Mouse (Mus musculus): ENCODE data around the gene Arsb. TPM values are rescaled to one million over a fixed set of nuclear protein-coding genes. Genes with fewer than 3 reads are reported as not detected.
"Not testable (repeated sequence)": the region's sequence is repeated elsewhere in the genome, so short reads cannot be mapped to it uniquely, and the experiment has no call there.

Gene Arsb
- total and polyA plus RNA-seq, 2 experiments: 7.3 to 19.1 TPM

DNA sequence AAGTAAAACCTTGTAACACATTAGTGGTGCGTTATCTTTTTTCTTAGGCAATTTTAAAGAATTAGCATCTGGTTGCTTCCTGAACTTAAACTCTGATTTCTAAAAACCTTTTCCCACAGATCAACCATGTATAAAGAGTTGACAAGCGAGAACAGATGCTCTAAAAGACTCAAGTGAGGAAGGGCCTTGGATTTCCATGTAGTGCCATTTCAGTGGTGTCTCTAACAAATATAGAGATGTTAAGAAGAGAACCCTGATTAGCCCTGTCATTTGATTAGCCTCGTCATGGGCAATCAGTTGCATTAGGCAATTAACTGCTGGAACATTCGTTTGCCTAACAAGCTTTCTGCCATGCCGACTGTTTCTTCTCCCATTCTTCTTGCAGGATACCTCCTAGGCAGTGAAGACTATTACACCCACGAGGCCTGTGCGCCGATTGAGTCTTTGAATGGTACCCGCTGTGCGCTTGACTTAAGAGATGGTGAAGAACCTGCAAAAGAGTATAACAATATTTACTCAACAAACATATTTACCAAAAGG is 22.3 kb downstream of the Arsb start:
- Histone ChIP-seq H3K4me3 (ENCODE audit: insufficient read depth, low read depth, low read length) (no peak overlapping the region), H3K36me3 (ENCODE audit: control insufficient read depth, insufficient read depth, low read length) (peaks cover 8% of the 10 kb centered on the region), H3K27me3 (ENCODE audit: control insufficient read depth, insufficient read depth, low read length) (no peaks in the 10 kb centered on the region), H3K27ac (replicated peaks; ENCODE audit: insufficient read depth, low read depth, low read length) (no peak overlapping the region), H3K9ac (ENCODE audit: low read depth, low read length) (no peak overlapping the region), H3K79me2 (ENCODE audit: control insufficient read depth, insufficient read depth, low read length) (no peaks in the 10 kb centered on the region), H3K4me1 (ENCODE audit: control insufficient read depth, insufficient read depth, low read length) (no peaks in the 10 kb centered on the region)
- WGBS: 85% methylated on average over 10 of the region's 10 CpGs
- TF ChIP-seq POLR2A (IDR thresholded peaks at IDR 0.05; ENCODE audit: extremely low read depth, insufficient read depth, low read length) (no peak), CTCF (IDR thresholded peaks at IDR 0.05; ENCODE audit: low read depth, low read length) (no peak)
- no peak for DNase-seq (ENCODE audit: extremely low read depth, low read depth, low spot score)

- no peaks in the 10 kb centered on the region for H3K79me2 ChIP-seq (ENCODE audit: control insufficient read depth, insufficient read depth, low read length)
- no peak overlapping the region for H3K9ac ChIP-seq (ENCODE audit: low read depth, low read length)
- 78% methylated on average over 5 of the region's 5 CpGs for WGBS
- H3K4me3 ChIP-seq (ENCODE audit: insufficient read depth, low read depth, low read length): no peak overlapping the region
- H3K27ac ChIP-seq (replicated peaks; ENCODE audit: insufficient read depth, low read depth, low read length): no peak overlapping the region
- H3K4me1 ChIP-seq (ENCODE audit: control insufficient read depth, insufficient read depth, low read length): no peaks in the 10 kb centered on the region
- H3K36me3 ChIP-seq (ENCODE audit: control insufficient read depth, insufficient read depth, low read length): peaks cover 8% of the 10 kb centered on the region
- DNase-seq (ENCODE audit: extremely low read depth, low read depth, low spot score): no peak
- H3K27me3 ChIP-seq (ENCODE audit: control insufficient read depth, insufficient read depth, low read length): no peaks in the 10 kb centered on the region
- TF ChIP-seq POLR2A (IDR thresholded peaks at IDR 0.05; ENCODE audit: extremely low read depth, insufficient read depth, low read length): no peak
- TF ChIP-seq CTCF (IDR thresholded peaks at IDR 0.05; ENCODE audit: low read depth, low read length): no peak
Measured at GRCm38 (mm10) chr13:93797011-93797600, 25.7 kb downstream of the Arsb start.

DNA sequence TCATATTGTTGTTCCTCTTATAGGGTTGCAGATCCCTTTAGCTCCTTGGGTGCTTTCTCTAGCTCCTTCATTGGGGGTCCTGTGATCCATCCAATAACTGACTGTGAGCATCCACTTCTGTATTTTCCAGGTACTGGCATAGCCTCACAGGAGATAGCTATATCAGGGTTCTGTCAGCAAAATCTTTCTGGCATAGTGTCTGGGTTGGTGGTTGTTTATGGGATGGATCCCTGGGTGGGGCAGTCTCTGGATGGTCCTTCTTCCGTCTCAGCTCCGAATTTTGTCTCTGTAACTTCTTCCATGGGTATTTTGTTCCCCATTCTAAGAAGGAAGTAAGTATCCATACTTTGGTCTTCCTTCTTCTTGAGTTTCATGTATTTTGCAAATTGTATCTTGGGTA is 38.9 kb downstream of the Arsb start:
- not testable (repeated sequence) for H3K27me3 ChIP-seq (ENCODE audit: control insufficient read depth, insufficient read depth, low read length); DNase-seq (ENCODE audit: extremely low read depth, low read depth, low spot score); H3K27ac ChIP-seq (replicated peaks; ENCODE audit: insufficient read depth, low read depth, low read length); H3K9ac ChIP-seq (ENCODE audit: low read depth, low read length); H3K4me3 ChIP-seq (ENCODE audit: insufficient read depth, low read depth, low read length); H3K4me1 ChIP-seq (ENCODE audit: control insufficient read depth, insufficient read depth, low read length); H3K36me3 ChIP-seq (ENCODE audit: control insufficient read depth, insufficient read depth, low read length); H3K79me2 ChIP-seq (ENCODE audit: control insufficient read depth, insufficient read depth, low read length)
- WGBS: 98% methylated on average over 2 of the region's 2 CpGs

DNA sequence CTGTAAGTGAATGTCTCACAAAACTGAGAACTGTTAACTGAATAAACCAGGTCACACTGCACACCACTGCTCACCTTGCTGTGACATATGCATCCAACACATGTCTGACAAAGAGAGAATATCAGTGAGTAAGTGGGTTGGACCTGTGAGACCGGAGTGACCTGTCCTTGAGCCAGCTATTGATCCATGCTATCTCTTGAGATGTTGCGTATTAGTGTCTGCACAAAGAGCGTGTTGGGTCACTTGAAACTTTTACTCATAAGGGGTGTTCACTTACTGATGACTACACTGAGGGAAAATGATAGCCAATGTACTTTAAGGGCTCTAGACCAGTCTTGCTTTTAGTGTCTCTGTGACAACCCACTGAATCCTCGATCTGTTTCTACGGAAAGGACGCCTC is 42.7 kb downstream of the Arsb start:
- whole genome bisulfite sequencing: 59% methylated on average over 6 of the region's 6 CpGs

GRCm38 (mm10) chr13:93814676-93815075 is 43.2 kb downstream of the Arsb start:
- Histone ChIP-seq H3K27ac (replicated peaks; ENCODE audit: insufficient read depth, low read depth, low read length) (no peak overlapping the region), H3K79me2 (ENCODE audit: control insufficient read depth, insufficient read depth, low read length) (no peaks in the 10 kb centered on the region), H3K9ac (ENCODE audit: low read depth, low read length) (no peak overlapping the region), H3K36me3 (ENCODE audit: control insufficient read depth, insufficient read depth, low read length) (no peaks in the 10 kb centered on the region), H3K4me3 (ENCODE audit: insufficient read depth, low read depth, low read length) (no peak overlapping the region), H3K4me1 (ENCODE audit: control insufficient read depth, insufficient read depth, low read length) (peaks cover 4% of the 10 kb centered on the region), H3K27me3 (ENCODE audit: control insufficient read depth, insufficient read depth, low read length) (no peaks in the 10 kb centered on the region)
- 83% methylated on average over 12 of the region's 12 CpGs for WGBS
- TF ChIP-seq CTCF (IDR thresholded peaks at IDR 0.05; ENCODE audit: low read depth, low read length) (no peak), POLR2A (IDR thresholded peaks at IDR 0.05; ENCODE audit: extremely low read depth, insufficient read depth, low read length) (no peak)
- no peak for DNase-seq (ENCODE audit: extremely low read depth, low read depth, low spot score)

More for the DNA sequence above, 42.7 kb downstream of the Arsb start:
- peaks cover 4% of the 10 kb centered on the region for H3K4me1 ChIP-seq (ENCODE audit: control insufficient read depth, insufficient read depth, low read length)
- no peak overlapping the region for H3K27ac ChIP-seq (replicated peaks; ENCODE audit: insufficient read depth, low read depth, low read length)
- H3K27me3 ChIP-seq (ENCODE audit: control insufficient read depth, insufficient read depth, low read length): no peaks in the 10 kb centered on the region
- H3K4me3 ChIP-seq (ENCODE audit: insufficient read depth, low read depth, low read length): no peak overlapping the region
- no peaks in the 10 kb centered on the region for H3K79me2 ChIP-seq (ENCODE audit: control insufficient read depth, insufficient read depth, low read length)
- DNase-seq (ENCODE audit: extremely low read depth, low read depth, low spot score): peak; percentile 80
- no peak overlapping the region for H3K9ac ChIP-seq (ENCODE audit: low read depth, low read length)
- H3K36me3 ChIP-seq (ENCODE audit: control insufficient read depth, insufficient read depth, low read length): no peaks in the 10 kb centered on the region; the same call in 1 of the 2 replicates
- TF ChIP-seq POLR2A (IDR thresholded peaks at IDR 0.05; ENCODE audit: extremely low read depth, insufficient read depth, low read length) (no peak), CTCF (IDR thresholded peaks at IDR 0.05; ENCODE audit: low read depth, low read length) (no peak)

- Histone ChIP-seq H3K4me1 (ENCODE audit: control insufficient read depth, insufficient read depth, low read length) (peaks cover 4% of the 10 kb centered on the region), H3K36me3 (ENCODE audit: control insufficient read depth, insufficient read depth, low read length) (no peaks in the 10 kb centered on the region), H3K9ac (ENCODE audit: low read depth, low read length) (no peak overlapping the region), H3K79me2 (ENCODE audit: control insufficient read depth, insufficient read depth, low read length) (no peaks in the 10 kb centered on the region), H3K4me3 (ENCODE audit: insufficient read depth, low read depth, low read length) (no peak overlapping the region), H3K27me3 (ENCODE audit: control insufficient read depth, insufficient read depth, low read length) (no peaks in the 10 kb centered on the region), H3K27ac (replicated peaks; ENCODE audit: insufficient read depth, low read depth, low read length) (no peak overlapping the region)
- TF ChIP-seq POLR2A (IDR thresholded peaks at IDR 0.05; ENCODE audit: extremely low read depth, insufficient read depth, low read length): no peak
- TF ChIP-seq CTCF (IDR thresholded peaks at IDR 0.05; ENCODE audit: low read depth, low read length): no peak
- DNase-seq (ENCODE audit: extremely low read depth, low read depth, low spot score): no peak
- 97% methylated on average over 11 of the region's 11 CpGs for WGBS
Measured at GRCm38 (mm10) chr13:93815128-93815527, 43.7 kb downstream of the Arsb start.
